Mouse (Mus musculus) common myeloid progenitor, adult 5-6 weeks (primary cell): ENCODE results near the gene Slc9a3. TPM values are rescaled to one million over a fixed set of nuclear protein-coding genes. Genes with fewer than 3 reads are reported as not detected.

ENCODE experiments used
- ATAC-seq: replicated peaks from 2 replicates; pipeline ENCODE4 v1.8.0; 2016; ENCODE audit warnings: low read depth, mild to moderate bottlenecking, moderate TSS enrichment, inconsistent platforms; ENCODE audit not compliant: poor library complexity, severe bottlenecking
- total RNA-seq: library from RNA; stranded (forward); fragments of 200-1000, 187-1606 nt; gene quantifications from 2 replicates; pipeline ENCODE4 v1.2.3, GENCODE M21; 2017

Gene Slc9a3
- total RNA-seq, 1 experiment from 2014 or later: not detected

DNA sequence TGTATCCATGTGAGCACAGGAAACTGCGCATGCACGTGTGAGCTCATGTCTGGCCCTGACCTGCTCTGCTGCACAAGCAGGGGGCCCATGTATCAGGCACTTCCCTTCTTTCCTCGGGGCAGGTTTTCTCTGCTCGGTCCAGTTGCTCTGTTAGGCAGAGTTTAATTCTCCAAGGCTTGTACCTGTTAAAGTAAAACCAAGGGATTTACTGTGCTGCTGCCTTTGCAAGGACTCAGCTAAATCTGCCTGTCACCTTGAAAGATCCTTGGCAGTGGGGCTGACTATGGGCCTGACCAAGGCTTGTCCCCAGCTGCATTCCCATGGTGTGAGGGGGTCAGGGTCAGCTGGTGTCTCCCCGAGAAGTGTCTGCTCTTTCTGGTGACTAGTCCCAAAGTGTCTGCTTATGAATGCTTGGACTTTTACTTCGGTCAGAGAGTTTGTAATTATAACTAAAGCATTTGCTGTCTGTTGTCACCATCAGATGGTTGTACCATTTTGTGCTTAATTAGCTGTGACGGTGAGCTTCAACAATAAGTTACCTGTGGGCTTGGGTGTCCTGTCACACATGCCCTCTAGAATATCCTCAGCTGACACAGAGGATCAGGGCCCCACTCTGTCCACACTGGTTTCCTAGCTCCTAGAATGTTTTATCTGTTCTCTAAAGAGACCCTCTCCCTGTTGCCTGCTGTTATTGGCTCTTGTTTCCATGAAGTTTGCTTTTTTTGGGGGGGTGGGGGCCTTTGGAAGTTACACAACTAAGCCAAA, 23.0 kb downstream of the Slc9a3 start:
- ATAC-seq: no peak

DNA sequence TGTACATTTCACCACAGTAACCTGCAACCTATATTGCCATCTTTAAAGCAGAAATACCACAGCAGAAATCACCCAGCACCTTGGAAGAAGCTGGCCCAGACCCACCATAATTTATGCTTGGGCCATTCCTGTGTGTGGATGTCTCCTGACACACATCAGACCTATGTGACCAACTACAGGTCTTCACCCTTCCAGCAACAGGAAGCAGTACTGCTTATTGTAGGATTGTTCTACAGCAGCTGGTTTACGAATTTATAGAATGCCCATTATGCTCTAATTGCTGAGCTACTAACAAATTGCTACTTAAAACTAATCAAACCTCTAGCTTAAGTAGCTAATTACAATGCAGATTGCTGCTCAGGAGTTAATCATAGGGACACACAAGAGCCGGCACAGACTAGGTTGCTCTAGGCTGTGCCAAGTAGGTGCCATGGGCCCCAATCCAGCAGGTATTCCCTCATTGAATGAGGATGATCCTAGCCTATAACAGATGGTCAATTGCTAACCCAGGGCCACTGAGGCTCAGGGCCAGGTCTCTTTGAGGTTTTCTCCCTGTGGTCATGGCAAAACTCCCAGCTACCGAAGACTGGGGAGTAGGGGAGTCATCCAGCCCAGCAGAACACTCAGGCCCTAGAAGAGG, 24.8 kb downstream of the Slc9a3 start:
- no peak for ATAC-seq

GRCm38 (mm10) chr13:74147327-74147726, 26.1 kb downstream of the Slc9a3 start:
- no peak for ATAC-seq

DNA sequence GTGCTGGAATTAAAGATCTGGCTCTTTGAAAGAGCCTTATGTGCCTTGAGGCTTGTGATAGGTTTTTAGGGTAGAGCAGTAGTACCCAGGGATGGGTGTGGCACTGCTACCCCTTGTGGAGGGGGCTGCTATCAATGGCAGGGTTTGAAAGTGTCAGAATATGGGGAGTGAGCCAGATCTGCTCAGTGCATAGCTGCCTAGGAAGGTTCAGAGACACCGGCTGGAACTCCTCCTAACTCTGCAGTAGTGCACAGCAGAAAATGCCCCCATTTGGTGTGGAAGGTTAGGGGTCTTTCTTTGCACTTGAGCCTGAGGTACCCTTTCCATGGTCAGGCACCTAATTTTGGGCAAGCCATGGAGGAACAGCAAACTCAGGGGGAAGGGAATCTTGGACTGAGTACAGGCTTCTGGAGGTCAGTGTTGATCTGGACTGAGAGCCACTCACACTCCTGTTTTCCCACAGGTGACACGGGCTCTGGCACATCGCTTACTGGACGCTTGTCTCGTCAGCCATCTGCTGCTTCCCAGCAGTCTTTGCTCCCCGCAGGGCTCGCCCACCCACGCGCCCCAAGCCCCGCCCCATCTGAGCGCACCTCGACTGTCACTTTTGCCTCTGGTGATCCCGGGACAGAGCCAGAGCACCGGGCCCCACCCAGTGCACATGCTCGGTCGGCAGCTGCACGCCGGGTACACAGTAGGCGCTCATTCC, 45.2 kb downstream of the Slc9a3 start:
- peak; percentile 92 for ATAC-seq

DNA sequence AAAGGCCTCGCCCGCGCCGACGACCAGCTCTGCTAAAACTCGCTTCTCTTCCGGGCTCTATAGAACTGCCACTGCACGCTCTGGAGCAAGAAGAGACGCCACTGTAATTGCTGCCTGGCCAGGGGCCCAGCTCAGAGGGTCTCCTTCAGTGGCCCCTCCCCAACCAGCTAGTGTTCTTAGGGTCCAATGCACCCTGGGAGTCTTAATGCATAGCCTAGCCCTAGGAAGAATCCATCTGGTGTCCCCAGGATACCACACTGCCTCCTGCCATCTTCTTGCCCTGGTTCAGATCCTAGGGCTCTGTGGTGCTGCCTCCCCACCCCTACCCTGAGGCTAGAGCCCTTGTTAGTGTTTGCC, 45.8 kb downstream of the Slc9a3 start:
- ATAC-seq: 0 out of 2 replicates have a peak, but pooled peaks have one; percentile 10

GRCm38 (mm10) chr13:74167492-74167891, 46.2 kb downstream of the Slc9a3 start:
- ATAC-seq: no peak

DNA sequence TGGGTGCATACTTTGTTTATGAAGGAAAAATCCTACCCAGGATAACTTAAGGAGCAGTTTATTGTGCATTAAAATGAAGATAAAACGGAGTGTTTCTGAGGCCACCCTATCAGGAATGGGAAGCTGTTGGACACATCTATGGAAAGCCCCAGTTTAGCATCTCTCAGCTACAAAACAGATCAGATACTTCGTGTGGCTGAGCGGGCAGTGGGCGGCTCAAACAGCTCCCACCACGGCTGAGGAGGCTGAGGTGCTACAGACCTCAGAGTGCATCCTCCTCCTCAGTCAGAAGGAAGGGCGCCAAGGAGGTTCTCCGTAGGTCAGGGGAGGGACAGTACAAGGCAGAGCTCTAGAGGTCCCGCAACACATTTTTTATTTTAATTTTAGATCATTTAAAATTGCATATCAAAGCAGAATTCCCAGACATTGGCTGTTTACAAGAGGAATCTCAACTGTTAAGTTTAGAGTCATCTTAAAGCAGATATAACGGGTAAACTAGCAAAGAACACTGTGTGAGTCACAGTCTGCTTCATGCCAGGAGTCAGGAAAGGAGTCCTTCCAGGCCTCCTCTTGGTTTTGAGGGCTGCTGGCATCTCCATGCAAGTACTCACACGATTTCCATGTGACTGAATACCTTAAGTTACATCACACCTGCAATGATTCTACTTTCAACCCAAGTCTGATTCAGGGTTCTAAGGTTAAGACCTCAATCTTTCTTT, 48.3 kb downstream of the Slc9a3 start:
- ATAC-seq: no peak

GRCm38 (mm10) chr13:74172036-74172435, 50.8 kb downstream of the Slc9a3 start:
- ATAC-seq: no peak

DNA sequence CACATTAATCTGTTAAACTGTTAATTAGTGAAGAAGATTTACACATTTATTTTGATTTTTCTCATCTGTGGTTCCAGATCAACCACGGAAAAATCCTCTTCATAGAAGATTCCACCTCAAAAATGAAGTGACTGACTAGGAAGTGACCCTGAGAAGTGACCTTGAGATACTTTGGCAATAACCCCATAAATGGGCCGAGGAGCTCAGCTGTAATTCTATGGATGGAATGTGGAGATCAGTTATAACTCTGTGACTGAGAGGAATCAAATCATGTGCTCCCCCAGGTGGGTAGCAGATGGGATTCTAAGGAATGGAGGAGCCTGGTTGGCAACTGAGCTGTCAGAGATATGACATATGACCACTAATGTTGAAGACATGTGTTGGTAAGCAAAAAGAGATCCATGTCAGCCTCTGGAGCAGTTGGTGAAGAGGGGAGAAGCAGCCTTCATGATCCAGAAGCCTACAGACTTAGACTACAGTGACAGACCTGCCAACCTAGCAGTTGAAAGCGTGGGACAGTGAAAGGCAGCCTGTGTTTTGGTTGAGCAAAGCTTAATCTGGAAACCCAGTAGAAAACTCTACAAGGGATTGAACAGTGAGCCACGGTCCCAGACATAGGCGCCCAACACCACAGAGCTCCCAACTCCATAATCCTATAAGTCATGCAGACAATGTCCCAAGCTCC, 61.9 kb downstream of the Slc9a3 start:
- ATAC-seq: no peak

DNA sequence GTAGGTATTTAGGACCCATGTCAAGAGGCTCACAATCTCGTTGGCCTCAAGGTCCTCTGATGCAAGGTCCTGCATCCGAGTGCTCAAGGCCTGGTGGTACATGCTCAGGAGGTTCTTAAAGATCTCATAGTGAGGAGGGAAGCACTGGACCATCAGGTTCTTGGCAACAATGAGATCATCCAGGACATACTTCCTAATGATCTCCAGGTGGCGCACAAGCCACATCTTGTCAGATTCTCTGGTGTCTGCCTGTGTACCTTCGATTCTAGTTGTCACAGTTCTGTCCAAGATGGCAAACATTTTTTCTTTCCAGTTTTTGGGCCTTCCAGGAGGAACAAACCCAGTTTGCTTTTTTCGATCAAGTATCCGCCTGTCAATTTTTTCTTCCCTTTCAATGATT, 71.4 kb downstream of the Slc9a3 start:
- ATAC-seq: peak; percentile 72; the same call in 1 of the 2 replicates

DNA sequence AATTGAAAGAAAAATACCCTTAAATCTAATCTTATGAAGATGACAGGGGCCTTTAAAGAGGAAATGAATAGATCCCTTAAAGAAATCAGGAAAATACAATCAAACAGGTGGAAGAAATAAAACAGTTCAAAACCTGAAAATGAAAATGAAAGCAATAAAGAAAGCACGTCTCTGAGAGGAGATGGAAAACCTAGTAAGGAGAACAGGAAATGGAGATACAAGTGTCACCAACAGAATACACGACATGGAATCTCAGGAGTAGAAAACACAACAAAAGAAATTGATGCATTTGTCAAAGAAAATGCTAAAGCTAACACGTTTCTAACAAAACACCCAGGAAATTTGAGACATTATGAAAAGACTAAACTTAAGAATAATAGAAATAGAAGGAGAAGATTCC, 75.2 kb downstream of the Slc9a3 start:
- no peak for ATAC-seq

DNA sequence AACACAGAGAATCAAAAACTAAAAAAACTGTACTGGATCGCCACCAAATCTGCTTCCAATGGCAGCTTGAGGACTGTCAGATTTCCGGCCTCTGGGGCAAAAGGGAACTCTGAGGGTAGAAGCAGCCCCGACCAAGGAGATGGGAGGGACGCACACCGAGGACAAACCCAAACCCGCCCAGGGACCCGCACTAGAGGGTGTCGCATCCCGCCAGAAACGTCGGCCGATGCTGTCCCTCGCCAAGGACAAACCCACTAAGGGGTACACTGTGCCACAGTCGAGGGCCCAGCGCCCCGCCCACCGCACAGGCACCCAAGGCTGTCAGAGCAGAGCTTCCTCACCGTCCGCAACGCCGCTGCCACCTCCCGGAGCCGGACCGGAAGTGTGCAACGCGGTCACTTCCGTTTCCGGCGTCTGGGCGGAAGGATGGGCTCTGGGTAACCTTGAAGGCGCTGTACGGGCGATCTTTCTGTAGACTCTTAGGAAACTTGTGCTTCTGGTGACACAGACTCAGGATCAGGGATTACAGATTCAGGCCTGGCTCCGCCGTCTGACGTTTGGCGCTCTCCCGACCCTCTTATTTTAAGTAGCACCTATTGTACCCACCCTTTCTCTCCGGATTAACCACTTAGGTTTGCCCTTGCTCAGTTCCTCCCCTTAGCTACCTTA, 87.2 kb downstream of the Slc9a3 start, which contains the start of gene Exoc3:
Gene Exoc3, minus strand, starts transcription at position 416 of the 669 bp plus-strand sequence.
- ATAC-seq: peak; percentile 97

GRCm38 (mm10) chr13:74208986-74209345, 87.7 kb downstream of the Slc9a3 start:
- peak; percentile 42 for ATAC-seq

DNA sequence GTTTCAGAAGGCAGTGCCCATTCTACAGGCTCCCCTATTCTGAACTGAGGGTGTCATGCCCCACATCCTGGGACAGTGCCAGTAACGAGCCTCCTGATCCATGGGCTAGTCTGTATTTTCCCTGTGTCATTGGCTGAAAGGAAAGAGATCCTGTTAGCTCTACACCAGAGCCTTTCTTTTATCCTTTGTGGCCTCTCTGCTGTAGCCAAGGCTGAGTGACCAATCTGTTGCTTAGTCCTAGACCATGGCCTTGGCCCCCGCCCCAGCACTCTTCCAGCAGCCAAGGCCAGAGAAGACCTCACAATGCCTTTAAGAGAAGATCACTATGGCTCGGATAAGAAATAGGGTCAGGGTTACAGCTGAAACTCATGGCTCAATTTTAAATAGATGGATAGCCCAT, 97.2 kb downstream of the Slc9a3 start:
- ATAC-seq: no peak

Other genes with a start within 250 kb of the Slc9a3 start
- gene Trip13, start 183.7 kb upstream of the Slc9a3 start, total RNA-seq: 41.1 and 42.8 TPM in 2 replicates
- 71.1 and 113 TPM in 2 replicates for gene Brd9, start 183.6 kb upstream of the Slc9a3 start, total RNA-seq
- not detected in 2 replicates for gene Zdhhc11, start 157.6 kb upstream of the Slc9a3 start, total RNA-seq
- gene Tppp, start 112.0 kb upstream of the Slc9a3 start, total RNA-seq: not detected in 2 replicates
- 11.8 and 14.5 TPM in 2 replicates for gene Cep72, start 59.2 kb upstream of the Slc9a3 start, total RNA-seq
- 38.2 and 40.0 TPM in 2 replicates for gene Exoc3, start 87.3 kb downstream of the Slc9a3 start, total RNA-seq
- gene Ahrr, start 170.9 kb downstream of the Slc9a3 start, total RNA-seq: 0.23 TPM in 1 of 2 replicates, not detected in the other
- 92.3 and 104 TPM in 2 replicates for gene Pdcd6, start 196.1 kb downstream of the Slc9a3 start, total RNA-seq
- gene Sdha, start 228.8 kb downstream of the Slc9a3 start, total RNA-seq: 257 and 301 TPM in 2 replicates
- 65.0 and 79.4 TPM in 2 replicates for gene Ccdc127, start 228.9 kb downstream of the Slc9a3 start, total RNA-seq
- gene Lrrc14b, start 242.5 kb downstream of the Slc9a3 start, total RNA-seq: 0.05 TPM in 1 of 2 replicates, not detected in the other